Mouse (Mus musculus) limb, embryonic 14.5 days (tissue): ENCODE results near the gene Metap1. TPM values are rescaled to one million over a fixed set of nuclear protein-coding genes. Genes with fewer than 3 reads are reported as not detected.
"Not testable (repeated sequence)": the region's sequence is repeated elsewhere in the genome, so short reads cannot be mapped to it uniquely, and the experiment has no call there.

Source experiments
- ATAC-seq: fragments of 200-750 bp; cut with Nextera tagmentation; 2 replicates; pipeline ENCODE4 v1.8.0; 2017; ENCODE audit warnings: low read depth, moderate number of reproducible peaks, moderate TSS enrichment; ENCODE audit not compliant: low FRiP score
- DNase-seq: peaks from one replicate; pipeline ENCODE4 v3.0.0-alpha.2; 2015; ENCODE audit warnings: low spot score
- H3K27ac ChIP-seq: fragments of 300-500 bp; sonication (generic); replicated peaks from 2 replicates; pipeline ENCODE4 v1.5.1; 2014; ENCODE audit warnings: low read depth, mild to moderate bottlenecking, low read length, moderate library complexity, mixed read lengths
- H3K27me3 ChIP-seq: fragments of 300-500 bp; sonication (generic); 2 replicates; pipeline ENCODE4 v1.6.1; 2014; ENCODE audit warnings: low read length, mixed read lengths; ENCODE audit not compliant: control insufficient read depth, insufficient read depth
- H3K36me3 ChIP-seq: fragments of 300-500 bp; sonication (generic); 2 replicates; pipeline ENCODE4 v1.6.1; 2014; ENCODE audit warnings: mild to moderate bottlenecking, low read length, moderate library complexity, mixed read lengths; ENCODE audit not compliant: control insufficient read depth, insufficient read depth
- H3K4me1 ChIP-seq: fragments of 300-500 bp; sonication (generic); 2 replicates; pipeline ENCODE4 v1.6.1; 2014; ENCODE audit warnings: antibody characterized with exemption, low read length, mixed read lengths; ENCODE audit not compliant: control insufficient read depth, insufficient read depth
- H3K4me2 ChIP-seq: fragments of 300-500 bp; sonication (generic); replicated peaks from 2 replicates; pipeline ENCODE4 v1.6.1; 2014; ENCODE audit warnings: low read depth, mild to moderate bottlenecking, low read length, moderate library complexity; ENCODE audit not compliant: severe bottlenecking
- H3K4me3 ChIP-seq: fragments of 300-500 bp; sonication (generic); replicated peaks from 2 replicates; pipeline ENCODE4 v1.5.1; 2014; ENCODE audit warnings: low read length
- H3K9ac ChIP-seq: fragments of 300-500 bp; sonication (generic); 2 replicates; pipeline ENCODE4 v1.6.1; 2014; ENCODE audit warnings: mild to moderate bottlenecking, low read depth, low read length, moderate library complexity; ENCODE audit not compliant: severe bottlenecking
- H3K9me3 ChIP-seq: fragments of 300-500 bp; sonication (generic); 2 replicates; pipeline ENCODE4 v1.6.1; 2016; ENCODE audit warnings: low read length; ENCODE audit not compliant: control insufficient read depth
- POLR2A ChIP-seq: fragments of 200-500 bp; IDR thresholded peaks from 2 replicates; pipeline ENCODE4 v1.8.0; 2012; ENCODE audit warnings: inconsistent platforms, mild to moderate bottlenecking, moderate library complexity, borderline replicate concordance; ENCODE audit not compliant: insufficient read depth, insufficient read length; ENCODE audit errors: extremely low read depth
- WGBS: fragments of 180-500 bp; shearing (Covaris S2); extraction: QIAGEN DNeasy Blood & Tissue Kit; methylation state at CpG from one replicate; pipeline ENCODE4 v1.1.7; 2014; 5-methylcytosine and 5-hydroxymethylcytosine counted together
- polyA plus RNA-seq, 2 experiments: library from polyadenylated mRNA; depleted of rRNA in 1 of 2; stranded (reverse) in 1 of 2; unstranded in 1 of 2; fragments of >200 nt; fragmentation: Nextera tagmentation in 1 of 2; extraction: Ambion mirVana in 1 of 2; gene quantifications; 2 replicates each; pipeline versions ENCODE4 v1.2.1 to v1.2.3; 2012 to 2014

The Metap1 gene
- polyA plus RNA-seq, 2 experiments = 45.5 to 51.5 TPM

GRCm38 (mm10) chr3:138471066-138471465, 18.2 kb downstream of the Metap1 start:
- no peak overlapping the region for H3K4me2 ChIP-seq
- no peak overlapping the region for H3K9ac ChIP-seq
- H3K27ac ChIP-seq = no peak overlapping the region
- no peak overlapping the region for H3K4me3 ChIP-seq
- peaks cover 61% of the 10 kb centered on the region for H3K36me3 ChIP-seq
- H3K4me1 ChIP-seq = no peaks in the 10 kb centered on the region
- DNase-seq = no peak
- no peaks in the 10 kb centered on the region for H3K9me3 ChIP-seq
- ATAC-seq = no peak
- no peak for TF ChIP-seq POLR2A
- 74% methylated on average over 3 of the region's 3 CpGs for whole genome bisulfite sequencing
- H3K27me3 ChIP-seq = no peaks in the 10 kb centered on the region

- DNase-seq, H3K4me3 ChIP-seq, ATAC-seq, H3K9ac ChIP-seq, H3K4me2 ChIP-seq, H3K4me1 ChIP-seq, H3K27me3 ChIP-seq, H3K9me3 ChIP-seq, H3K27ac ChIP-seq: not testable (repeated sequence)
- 91% methylated on average over 1 of the region's 1 CpGs for WGBS
- peaks cover 76% of the 10 kb centered on the region for H3K36me3 ChIP-seq
These were observed 22.7 kb downstream of the Metap1 start for GRCm38 (mm10) chr3:138466656-138467055.

GRCm38 (mm10) chr3:138464573-138465147, 24.7 kb downstream of the Metap1 start:
- H3K4me1 ChIP-seq = no peaks in the 10 kb centered on the region
- peaks cover 76% of the 10 kb centered on the region for H3K36me3 ChIP-seq
- DNase-seq (no peak), ATAC-seq (no peak)
- WGBS = 60% methylated on average over 16 of the region's 16 CpGs
- H3K27ac ChIP-seq = no peak overlapping the region
- H3K9ac ChIP-seq = no peak overlapping the region
- no peaks in the 10 kb centered on the region for H3K27me3 ChIP-seq
- no peaks in the 10 kb centered on the region for H3K9me3 ChIP-seq
- no peak overlapping the region for H3K4me2 ChIP-seq
- TF ChIP-seq POLR2A = no peak
- H3K4me3 ChIP-seq = no peak overlapping the region

GRCm38 (mm10) chr3:138463807-138464206, 25.5 kb downstream of the Metap1 start:
- H3K36me3 ChIP-seq = peaks cover 79% of the 10 kb centered on the region
- DNase-seq = no peak

GRCm38 (mm10) chr3:138463137-138463536, 26.2 kb downstream of the Metap1 start:
- H3K4me2 ChIP-seq = no peak overlapping the region
- peaks cover 78% of the 10 kb centered on the region for H3K36me3 ChIP-seq
- no peak for TF ChIP-seq POLR2A
- ATAC-seq (no peak), DNase-seq (peak; percentile 57)
- H3K9me3 ChIP-seq = no peaks in the 10 kb centered on the region
- H3K4me1 ChIP-seq = no peaks in the 10 kb centered on the region
- H3K27me3 ChIP-seq = no peaks in the 10 kb centered on the region
- no peak overlapping the region for H3K4me3 ChIP-seq
- H3K9ac ChIP-seq = no peak overlapping the region
- no peak overlapping the region for H3K27ac ChIP-seq
- WGBS = 63% methylated on average over 2 of the region's 2 CpGs

More at GRCm38 (mm10) chr3:138463807-138464206, 25.5 kb downstream of the Metap1 start:
- Histone ChIP-seq H3K9me3 (no peaks in the 10 kb centered on the region), H3K4me2 (no peak overlapping the region), H3K9ac (no peak overlapping the region), H3K4me1 (no peaks in the 10 kb centered on the region), H3K4me3 (no peak overlapping the region), H3K27me3 (no peaks in the 10 kb centered on the region), H3K27ac (no peak overlapping the region)
- no peak for ATAC-seq
- WGBS = 89% methylated on average over 6 of the region's 6 CpGs
- TF ChIP-seq POLR2A = no peak

- Histone ChIP-seq H3K27me3 (no peaks in the 10 kb centered on the region), H3K4me2 (no peak overlapping the region), H3K9me3 (no peaks in the 10 kb centered on the region), H3K4me1 (no peaks in the 10 kb centered on the region), H3K4me3 (no peak overlapping the region), H3K9ac (no peak overlapping the region), H3K27ac (no peak overlapping the region), H3K36me3 (peaks cover 83% of the 10 kb centered on the region)
- no peak for ATAC-seq
- TF ChIP-seq POLR2A = no peak
- no peak for DNase-seq
- WGBS = 92% methylated on average over 3 of the region's 3 CpGs
These were observed 27.5 kb downstream of the Metap1 start for GRCm38 (mm10) chr3:138461832-138462231.
